Mouse (Mus musculus) thymus, adult 2 months (tissue): Measurements from ENCODE around the gene Ocrl.

Experiments
- CTCF ChIP-seq: fragments of 200-500 bp; IDR thresholded peaks from 2 replicates; pipeline ENCODE4 v1.5.1; 2012; ENCODE audit warnings: mild to moderate bottlenecking, control low read depth, low read length, moderate library complexity, borderline replicate concordance; ENCODE audit not compliant: control insufficient read depth, poor library complexity, insufficient read depth; ENCODE audit errors: extremely low read depth
- POLR2A ChIP-seq: fragments of 200-500 bp; IDR thresholded peaks from 2 replicates; pipeline ENCODE4 v1.6.1; 2012; ENCODE audit warnings: mild to moderate bottlenecking, low read length, control low read depth, moderate library complexity; ENCODE audit not compliant: control insufficient read depth, poor library complexity, insufficient read depth; ENCODE audit errors: extremely low read depth

GRCm38 (mm10) chrX:48001151-48001550, 89.0 kb downstream of the Ocrl start:
- TF ChIP-seq CTCF (no peak), POLR2A (no peak)
